Mouse (Mus musculus) testis, adult 2 months (tissue): ENCODE measurements around the gene Klrb1.
A peak's percentile ranks its signal among the peaks of the same experiment; 100 is the strongest.
"Not testable (repeated sequence)": the region's sequence is repeated elsewhere in the genome, so short reads cannot be mapped to it uniquely, and the experiment has no call there.

Source experiments
- CTCF ChIP-seq: fragments of 200-500 bp; IDR thresholded peaks from 2 replicates; pipeline ENCODE4 v1.5.1; 2012; ENCODE audit warnings: low read depth, mild to moderate bottlenecking, inconsistent platforms, low read length, moderate library complexity; ENCODE audit not compliant: control insufficient read depth, insufficient read depth, insufficient replicate concordance
- POLR2A ChIP-seq: fragments of 200-500 bp; IDR thresholded peaks from 2 replicates; pipeline ENCODE4 v1.6.1; 2012; ENCODE audit warnings: low read depth, mild to moderate bottlenecking, inconsistent platforms, low read length, moderate library complexity; ENCODE audit not compliant: control insufficient read depth

GRCm38 (mm10) chr6:128753610-128754224 lies 30.9 kb upstream of the Klrb1 start:
- TF ChIP-seq CTCF = peak; percentile 49; the same call in 1 of the 2 replicates
- TF ChIP-seq POLR2A = not testable (repeated sequence)
